12 mouse cellular contexts compared by ENCODE assay signal in genomic region chr6:123106128-123106527, GRCm38 (mm10). TPM values are rescaled to one million over a fixed set of nuclear protein-coding genes. Genes with fewer than 3 reads are reported as not detected.
DNase-seq lines count a peak whose midpoint lies in the region; ATAC-seq and TF ChIP-seq lines count a peak whose summit lies in the region.
"Not testable (repeated sequence)": the region's sequence is repeated elsewhere in the genome, so short reads cannot be mapped to it uniquely, and the experiment has no call there.
"Had no signal": no experiment of that assay in that cellular context is flagged by ENCODE, and none has a peak within 500 bp of the region (broad histone marks: within the 10 kb centered on the region; RNA-seq: fewer than 3 reads in every experiment).

Gene Clec4a2, plus strand, starts transcription at chr6:123106428.

- TF ChIP-seq CTCF in bone marrow, adult 2 months (IDR thresholded peaks at IDR 0.05; ENCODE audit: control insufficient read depth, insufficient read depth, low read length); liver, postnatal 0 days (IDR thresholded peaks at IDR 0.05; ENCODE audit: low read depth): not testable (repeated sequence)

- not testable (repeated sequence) for ATAC-seq in erythroblast, adult 5-6 weeks (replicated peaks; ENCODE audit: low FRiP score, poor library complexity, severe bottlenecking); granulocyte monocyte progenitor cell, adult 5-6 weeks (replicated peaks; ENCODE audit: poor library complexity, severe bottlenecking); liver, embryonic 15.5 days (ENCODE audit: insufficient read depth); liver, postnatal 0 days; megakaryocyte progenitor cell, adult 5-6 weeks (replicated peaks; ENCODE audit: poor library complexity); neutrophil, adult 5-6 weeks (ENCODE audit: extremely low read depth, insufficient number of reproducible peaks, low FRiP score, poor library complexity, severe bottlenecking)

- H3K9ac ChIP-seq in liver, embryonic 15.5 days; liver, postnatal 0 days (replicated peaks): not testable (repeated sequence)

- not testable (repeated sequence) for H3K9me3 ChIP-seq in liver, embryonic 15.5 days (replicated peaks); liver, postnatal 0 days (ENCODE audit: low read length)

- H3K27me3 ChIP-seq in liver, embryonic 15.5 days; liver, postnatal 0 days (ENCODE audit: insufficient read depth, low read length): not testable (repeated sequence)

- TF ChIP-seq EP300 in liver, postnatal 0 days (IDR thresholded peaks at IDR 0.05; ENCODE audit: low read depth) = not testable (repeated sequence)

- not testable (repeated sequence) for H3K4me2 ChIP-seq in liver, embryonic 15.5 days; liver, postnatal 0 days (ENCODE audit: low read depth, low read length)

- DNase-seq in liver, postnatal 0 days = not testable (repeated sequence)

- WGBS in bone marrow, adult 2 months = 74% methylated on average over 1 of the region's 1 CpGs
- WGBS in liver, embryonic 15.5 days (ENCODE audit: insufficient replicate concordance) = 26% methylated on average over 1 of the region's 1 CpGs
- WGBS in liver, postnatal 0 days (ENCODE audit: insufficient replicate concordance) = 53% methylated on average over 1 of the region's 1 CpGs
- WGBS in macrophage (ENCODE audit: missing documents) = 43% methylated on average over 1 of the region's 1 CpGs

- H3K4me1 ChIP-seq in bone marrow, adult 2 months (ENCODE audit: control insufficient read depth, insufficient read depth, low read length); liver, embryonic 15.5 days (replicated peaks); liver, postnatal 0 days (ENCODE audit: insufficient read depth): not testable (repeated sequence)

- H3K4me3 ChIP-seq in bone marrow, adult 2 months (replicated peaks; ENCODE audit: control insufficient read depth, low read depth, low read length); liver, embryonic 15.5 days (replicated peaks); liver, postnatal 0 days (ENCODE audit: low read depth, low read length); macrophage (ENCODE audit: inconsistent target): not testable (repeated sequence)

- TF ChIP-seq POLR2A in bone marrow, adult 2 months (IDR thresholded peaks at IDR 0.05; ENCODE audit: borderline replicate concordance, control insufficient read depth, low read depth, low read length) = not testable (repeated sequence)

- not testable (repeated sequence) for H3K79me2 ChIP-seq in macrophage (ENCODE audit: inconsistent target)

- not testable (repeated sequence) for H3K27ac ChIP-seq in bone marrow, adult 2 months (ENCODE audit: control insufficient read depth, insufficient read depth, low read depth, low read length, poor library complexity); liver, embryonic 15.5 days (replicated peaks); liver, postnatal 0 days (ENCODE audit: low read depth); macrophage

- H3K36me3 ChIP-seq in liver, embryonic 15.5 days (replicated peaks); liver, postnatal 0 days (replicated peaks; ENCODE audit: insufficient read depth, low read length); macrophage (ENCODE audit: inconsistent target): not testable (repeated sequence)

RNA-seq across cellular contexts. Expression of gene Clec4a2, which starts in this region (rescaled TPM):
- polyA plus RNA-seq in bone marrow, adult 2 months (2011; ENCODE audit: insufficient read depth, insufficient read length, low replicate concordance, missing spikeins) = 24.0 and 73.2 TPM in 2 replicates
- total RNA-seq in erythroblast, adult 5-6 weeks (2015; ENCODE audit: low replicate concordance) = 50.2 and 99.0 TPM in 2 replicates
- total RNA-seq in erythroblast, adult 5-6 weeks (2017; ENCODE audit: low replicate concordance) = 21.6 and 51.3 TPM in 2 replicates
- total RNA-seq in granulocyte monocyte progenitor cell, adult 5-6 weeks (2014; fragmentation: Nextera tagmentation) = 38.4 and 58.3 TPM in 2 replicates
- total RNA-seq in granulocyte monocyte progenitor cell, adult 5-6 weeks (2017) = 39.5 and 48.5 TPM in 2 replicates
- polyA plus RNA-seq in liver, embryonic 15.5 days (2015; fragmentation: Nextera tagmentation; extraction: Ambion mirVana) = 9.7 and 14.1 TPM in 2 replicates
- 20.4 and 20.6 TPM in 2 replicates for polyA plus RNA-seq in liver, postnatal 0 days (2015; fragmentation: Nextera tagmentation; extraction: Ambion mirVana)
- 10 to 100 TPM in 17 of 26 experiments, 1 to 10 TPM in 9; 3.4 to 71.3 (median 14.6) TPM for total RNA-seq in macrophage (2018; cell fraction: chromatin; rRNA removed)
- total RNA-seq in macrophage (2018; cell fraction: cytosol; rRNA removed) = 100 to 1,000 TPM in 12 of 26 experiments, 10 to 100 TPM in 14; 41.7 to 177 (median 82.0) TPM
- 100 to 1,000 TPM in 2 of 26 experiments, 10 to 100 TPM in 24; 17.9 to 129 (median 39.1) TPM for total RNA-seq in macrophage (2018; cell fraction: nucleus; rRNA removed)
- polyA plus RNA-seq in macrophage (2018) = 66.0 to 89.8 TPM (median 67.4 TPM) in 3 replicates
- 80.3 and 116 TPM in 2 replicates for total RNA-seq in megakaryocyte progenitor cell, adult 5-6 weeks (2015)
- 53.9 and 91.2 TPM in 2 replicates for total RNA-seq in megakaryocyte progenitor cell, adult 5-6 weeks (2017)
- 37.0 and 44.0 TPM in 2 replicates for total RNA-seq in neutrophil, adult 5-6 weeks (2017)
- total RNA-seq: CH12.LX had no signal
- polyA plus RNA-seq: activated CD4-positive, CD25-positive, alpha-beta regulatory T cell, adult 4 months; erythroblast, embryonic 14.5 days; Patski had no signal
